Mouse (Mus musculus) B cell, adult 2 months (primary cell): Measurements from ENCODE around the gene Sema6b.

Experiments
- DNase-seq, 2 experiments: peaks; one replicate each; pipeline ENCODE4 v3.0.0; 2022

The Sema6b gene

GRCm38 (mm10) chr17:56144546-56144945 is 4.4 kb upstream of the Sema6b start:
- DNase-seq, result no peak

GRCm38 (mm10) chr17:56141702-56142605 is 1.8 kb upstream of the Sema6b start:
- no peak for DNase-seq

GRCm38 (mm10) chr17:56139355-56139754 is 788 bp downstream of the Sema6b start:
- DNase-seq, result no peak

- no peak for DNase-seq
Observed at GRCm38 (mm10) chr17:56137839-56138613, 2.1 kb downstream of the Sema6b start.

- no peak for DNase-seq
Observed at GRCm38 (mm10) chr17:56136558-56136957, 3.6 kb downstream of the Sema6b start.

- DNase-seq, result peak; percentile 86 to 87
Observed at GRCm38 (mm10) chr17:56134463-56134971, 5.6 kb downstream of the Sema6b start.

GRCm38 (mm10) chr17:56133457-56134363 is 6.4 kb downstream of the Sema6b start:
- DNase-seq, result peak in 1 of 2 experiments; percentile 34

GRCm38 (mm10) chr17:56132661-56133060 is 7.5 kb downstream of the Sema6b start:
- peak; percentile 85 to 89 for DNase-seq

GRCm38 (mm10) chr17:56131814-56132213 is 8.3 kb downstream of the Sema6b start:
- peak; percentile 89 for DNase-seq

- DNase-seq, result no peak
Observed at GRCm38 (mm10) chr17:56131136-56131535, 9.0 kb downstream of the Sema6b start.

- no peak for DNase-seq
Observed at GRCm38 (mm10) chr17:56128246-56128645, 11.9 kb downstream of the Sema6b start.

GRCm38 (mm10) chr17:56126175-56126574 is 14.0 kb downstream of the Sema6b start:
- no peak for DNase-seq

- no peak for DNase-seq
Observed at GRCm38 (mm10) chr17:56125276-56125630, 14.9 kb downstream of the Sema6b start.

- DNase-seq, result peak; percentile 73 to 74
Observed at GRCm38 (mm10) chr17:56124377-56125275, 15.5 kb downstream of the Sema6b start.

- no peak for DNase-seq
Observed at GRCm38 (mm10) chr17:56123681-56124340, 16.3 kb downstream of the Sema6b start.

GRCm38 (mm10) chr17:56123161-56123560 is 17.0 kb downstream of the Sema6b start:
- DNase-seq, result no peak

- no peak for DNase-seq
Observed at GRCm38 (mm10) chr17:56121826-56122225, 18.3 kb downstream of the Sema6b start, which contains the start of gene Lrg1. Gene Lrg1 (minus strand): TSS chr17:56122001.

GRCm38 (mm10) chr17:56119981-56120880 is 19.9 kb downstream of the Sema6b start:
- DNase-seq, result no peak

GRCm38 (mm10) chr17:56119431-56119830 is 20.7 kb downstream of the Sema6b start:
- DNase-seq, result no peak

GRCm38 (mm10) chr17:56117251-56117710 is 22.9 kb downstream of the Sema6b start, which contains the start of gene Plin5:
Gene Plin5 (minus strand): TSS chr17:56117596.
- no peak for DNase-seq
